Mouse (Mus musculus): ENCODE results near the gene Ndufv3. TPM values are rescaled to one million over a fixed set of nuclear protein-coding genes. Genes with fewer than 3 reads are reported as not detected.

Gene Ndufv3
- 296 and 346 TPM in 2 replicates for polyA plus RNA-seq (2014; fragmentation: Nextera tagmentation; extraction: Ambion mirVana)

GRCm38 (mm10) chr17:31519946-31520838, at the start of gene Ndufv3, which contains the start of gene Wdr4:
TSS of gene Ndufv3 (plus strand) at chr17:31520115.
TSS of gene Wdr4 (minus strand) at chr17:31519980.
- H3K27me3 ChIP-seq (ENCODE audit: control insufficient read depth, insufficient read depth, low read length) = no peaks in the 10 kb centered on the region
- peak within 1 kb of the TSS; percentile 82 for H3K4me3 ChIP-seq (ENCODE audit: low read depth, low read length)
- peak within 1 kb of the TSS; percentile 74 for H3K4me2 ChIP-seq (replicated peaks; ENCODE audit: low read depth, low read length)
- peak within 1 kb of the TSS; percentile 60 for H3K9ac ChIP-seq (replicated peaks; ENCODE audit: low read depth, low read length)
- no peaks in the 10 kb centered on the region for H3K9me3 ChIP-seq (ENCODE audit: control insufficient read depth, low read depth, low read length)
- H3K36me3 ChIP-seq (ENCODE audit: control insufficient read depth, insufficient read depth, low read length) = peaks cover 6% of the 10 kb centered on the region
- WGBS = under 1% methylated on average over 45 of the region's 45 CpGs
- peak; percentile 98 for ATAC-seq (ENCODE audit: insufficient number of reproducible peaks, insufficient read depth, low FRiP score, low read depth)
- H3K4me1 ChIP-seq (ENCODE audit: control insufficient read depth, insufficient read depth, low read length) = no peaks in the 10 kb centered on the region
- peak within 1 kb of the TSS; percentile 82 for H3K27ac ChIP-seq (ENCODE audit: low read length)

- no peak for ATAC-seq (ENCODE audit: insufficient number of reproducible peaks, insufficient read depth, low FRiP score, low read depth)
- Histone ChIP-seq H3K4me1 (ENCODE audit: control insufficient read depth, insufficient read depth, low read length) (no peaks in the 10 kb centered on the region), H3K4me3 (ENCODE audit: low read depth, low read length) (no peak overlapping the region), H3K36me3 (ENCODE audit: control insufficient read depth, insufficient read depth, low read length) (peaks cover 20% of the 10 kb centered on the region), H3K27ac (ENCODE audit: low read length) (no peak overlapping the region), H3K27me3 (ENCODE audit: control insufficient read depth, insufficient read depth, low read length) (no peaks in the 10 kb centered on the region), H3K9ac (replicated peaks; ENCODE audit: low read depth, low read length) (no peak overlapping the region), H3K9me3 (ENCODE audit: control insufficient read depth, low read depth, low read length) (no peaks in the 10 kb centered on the region), H3K4me2 (replicated peaks; ENCODE audit: low read depth, low read length) (no peak overlapping the region)
- WGBS = 81% methylated on average over 5 of the region's 5 CpGs
These were observed 49.0 kb upstream of the Ndufv3 start for GRCm38 (mm10) chr17:31470766-31471418.

GRCm38 (mm10) chr17:31474388-31474787, 45.5 kb upstream of the Ndufv3 start:
- no peak overlapping the region for H3K4me2 ChIP-seq (replicated peaks; ENCODE audit: low read depth, low read length)
- no peaks in the 10 kb centered on the region for H3K27me3 ChIP-seq (ENCODE audit: control insufficient read depth, insufficient read depth, low read length)
- no peak for ATAC-seq (ENCODE audit: insufficient number of reproducible peaks, insufficient read depth, low FRiP score, low read depth)
- H3K4me1 ChIP-seq (ENCODE audit: control insufficient read depth, insufficient read depth, low read length) = 0 out of 2 replicates have a peak, but pooled peaks cover 4% of the 10 kb centered on the region
- peaks cover 10% of the 10 kb centered on the region for H3K36me3 ChIP-seq (ENCODE audit: control insufficient read depth, insufficient read depth, low read length)
- H3K9me3 ChIP-seq (ENCODE audit: control insufficient read depth, low read depth, low read length) = no peaks in the 10 kb centered on the region
- no peak overlapping the region for H3K4me3 ChIP-seq (ENCODE audit: low read depth, low read length)
- H3K9ac ChIP-seq (replicated peaks; ENCODE audit: low read depth, low read length) = no peak overlapping the region
- no peak overlapping the region for H3K27ac ChIP-seq (ENCODE audit: low read length)
- 71% methylated on average over 6 of the region's 6 CpGs for WGBS

- no peak for ATAC-seq (ENCODE audit: insufficient number of reproducible peaks, insufficient read depth, low FRiP score, low read depth)
- H3K4me3 ChIP-seq (ENCODE audit: low read depth, low read length) = no peak overlapping the region
- no peaks in the 10 kb centered on the region for H3K9me3 ChIP-seq (ENCODE audit: control insufficient read depth, low read depth, low read length)
- H3K4me1 ChIP-seq (ENCODE audit: control insufficient read depth, insufficient read depth, low read length) = 0 out of 2 replicates have a peak, but pooled peaks cover 4% of the 10 kb centered on the region
- no peaks in the 10 kb centered on the region for H3K36me3 ChIP-seq (ENCODE audit: control insufficient read depth, insufficient read depth, low read length)
- no peak overlapping the region for H3K9ac ChIP-seq (replicated peaks; ENCODE audit: low read depth, low read length)
- 71% methylated on average over 7 of the region's 7 CpGs for WGBS
- no peak overlapping the region for H3K27ac ChIP-seq (ENCODE audit: low read length)
- no peaks in the 10 kb centered on the region for H3K27me3 ChIP-seq (ENCODE audit: control insufficient read depth, insufficient read depth, low read length)
- no peak overlapping the region for H3K4me2 ChIP-seq (replicated peaks; ENCODE audit: low read depth, low read length)
These were observed 41.3 kb upstream of the Ndufv3 start for GRCm38 (mm10) chr17:31478606-31479005.

GRCm38 (mm10) chr17:31479108-31479844, 40.6 kb upstream of the Ndufv3 start:
- H3K9ac ChIP-seq (replicated peaks; ENCODE audit: low read depth, low read length) = no peak overlapping the region
- 0 out of 2 replicates have a peak, but pooled peaks cover 4% of the 10 kb centered on the region for H3K4me1 ChIP-seq (ENCODE audit: control insufficient read depth, insufficient read depth, low read length)
- no peak for ATAC-seq (ENCODE audit: insufficient number of reproducible peaks, insufficient read depth, low FRiP score, low read depth)
- H3K27ac ChIP-seq (ENCODE audit: low read length) = 0 out of 2 replicates have a peak overlapping the region, but pooled peaks have one; percentile 2
- no peaks in the 10 kb centered on the region for H3K9me3 ChIP-seq (ENCODE audit: control insufficient read depth, low read depth, low read length)
- H3K4me3 ChIP-seq (ENCODE audit: low read depth, low read length) = no peak overlapping the region
- WGBS = 37% methylated on average over 11 of the region's 11 CpGs
- H3K27me3 ChIP-seq (ENCODE audit: control insufficient read depth, insufficient read depth, low read length) = no peaks in the 10 kb centered on the region
- H3K36me3 ChIP-seq (ENCODE audit: control insufficient read depth, insufficient read depth, low read length) = no peaks in the 10 kb centered on the region
- H3K4me2 ChIP-seq (replicated peaks; ENCODE audit: low read depth, low read length) = no peak overlapping the region

GRCm38 (mm10) chr17:31486616-31487198, 33.2 kb upstream of the Ndufv3 start:
- ATAC-seq (ENCODE audit: insufficient number of reproducible peaks, insufficient read depth, low FRiP score, low read depth) = no peak
- Histone ChIP-seq H3K9ac (replicated peaks; ENCODE audit: low read depth, low read length) (no peak overlapping the region), H3K27ac (ENCODE audit: low read length) (no peak overlapping the region; the same call in 1 of the 2 replicates), H3K9me3 (ENCODE audit: control insufficient read depth, low read depth, low read length) (no peaks in the 10 kb centered on the region), H3K27me3 (ENCODE audit: control insufficient read depth, insufficient read depth, low read length) (no peaks in the 10 kb centered on the region), H3K4me2 (replicated peaks; ENCODE audit: low read depth, low read length) (no peak overlapping the region), H3K36me3 (ENCODE audit: control insufficient read depth, insufficient read depth, low read length) (no peaks in the 10 kb centered on the region), H3K4me1 (ENCODE audit: control insufficient read depth, insufficient read depth, low read length) (no peaks in the 10 kb centered on the region), H3K4me3 (ENCODE audit: low read depth, low read length) (no peak overlapping the region)
- 74% methylated on average over 10 of the region's 10 CpGs for WGBS

- H3K4me2 ChIP-seq (replicated peaks; ENCODE audit: low read depth, low read length) = no peak overlapping the region
- H3K27ac ChIP-seq (ENCODE audit: low read length) = peak overlapping the region; percentile 39; the same call in 1 of the 2 replicates
- ATAC-seq (ENCODE audit: insufficient number of reproducible peaks, insufficient read depth, low FRiP score, low read depth) = no peak
- no peaks in the 10 kb centered on the region for H3K4me1 ChIP-seq (ENCODE audit: control insufficient read depth, insufficient read depth, low read length)
- no peak overlapping the region for H3K4me3 ChIP-seq (ENCODE audit: low read depth, low read length)
- no peaks in the 10 kb centered on the region for H3K27me3 ChIP-seq (ENCODE audit: control insufficient read depth, insufficient read depth, low read length)
- H3K9ac ChIP-seq (replicated peaks; ENCODE audit: low read depth, low read length) = no peak overlapping the region
- 31% methylated on average over 6 of the region's 6 CpGs for WGBS
- H3K36me3 ChIP-seq (ENCODE audit: control insufficient read depth, insufficient read depth, low read length) = no peaks in the 10 kb centered on the region
- H3K9me3 ChIP-seq (ENCODE audit: control insufficient read depth, low read depth, low read length) = no peaks in the 10 kb centered on the region
These were observed 32.4 kb upstream of the Ndufv3 start for GRCm38 (mm10) chr17:31487433-31488060.

All from stomach, embryonic 14.5 days (tissue).